Mouse (Mus musculus) CH12.LX (cell line): ENCODE data around the gene Prpf40b. TPM values are rescaled to one million over a fixed set of nuclear protein-coding genes. Genes with fewer than 3 reads are reported as not detected.
A peak's percentile ranks its signal among the peaks of the same experiment; 100 is the strongest.

Experiments
- CHD1 ChIP-seq: IDR thresholded peaks from 2 replicates; pipeline ENCODE4 v1.6.1; 2012; ENCODE audit warnings: low read depth, low read length, improper control_type of control experiment, inconsistent platforms
- CHD2 ChIP-seq: IDR thresholded peaks from 2 replicates; pipeline ENCODE4 v1.6.1; 2011; ENCODE audit warnings: low read length, improper control_type of control experiment
- ELF1 ChIP-seq: IDR thresholded peaks from 2 replicates; pipeline ENCODE4 v1.6.1; 2014; ENCODE audit warnings: low read depth, mild to moderate bottlenecking, inconsistent platforms, low read length, improper control_type of control experiment
- JUN ChIP-seq: IDR thresholded peaks from 2 replicates; pipeline ENCODE4 v1.6.1; 2011; ENCODE audit warnings: low read depth, mild to moderate bottlenecking, low read length, improper control_type of control experiment, moderate library complexity; ENCODE audit not compliant: insufficient read depth
- KAT2A ChIP-seq: IDR thresholded peaks from 2 replicates; pipeline ENCODE4 v1.6.1; 2012; ENCODE audit warnings: low read length, improper control_type of control experiment, inconsistent platforms; ENCODE audit not compliant: insufficient replicate concordance
- POLR2A ChIP-seq: IDR thresholded peaks from 2 replicates; pipeline ENCODE4 v1.6.1; 2011; ENCODE audit warnings: low read depth, mild to moderate bottlenecking, improper control_type of control experiment, low read length
- POLR2AphosphoS2 ChIP-seq: IDR thresholded peaks from 2 replicates; pipeline ENCODE4 v1.6.1; 2011; ENCODE audit warnings: low read depth, low read length, improper control_type of control experiment
- TCF12 ChIP-seq: IDR thresholded peaks from 2 replicates; pipeline ENCODE4 v1.6.1; 2014; ENCODE audit warnings: low read depth, mild to moderate bottlenecking, inconsistent platforms, low read length, improper control_type of control experiment
- UBTF ChIP-seq: IDR thresholded peaks from 2 replicates; pipeline ENCODE4 v1.6.1; 2012; ENCODE audit warnings: low read depth, mild to moderate bottlenecking, inconsistent platforms, low read length, improper control_type of control experiment, moderate library complexity
- USF1 ChIP-seq: IDR thresholded peaks from 2 replicates; pipeline ENCODE4 v1.6.1; 2014; ENCODE audit warnings: low read depth, mild to moderate bottlenecking, inconsistent platforms, low read length, improper control_type of control experiment
- USF2 ChIP-seq: conservative IDR thresholded peaks from 2 replicates; pipeline ENCODE4 v1.6.1; 2011; ENCODE audit warnings: low read depth, low read length, improper control_type of control experiment
- ZNF384 ChIP-seq: IDR thresholded peaks from 2 replicates; pipeline ENCODE4 v1.6.1; 2012; ENCODE audit warnings: low read depth, low read length, improper control_type of control experiment, inconsistent platforms
- polyA plus RNA-seq: library from polyadenylated mRNA; unstranded; fragments of >175 nt; gene quantifications from 2 replicates; pipeline ENCODE4 v1.2.1, GENCODE M21; 2012; ENCODE audit warnings: low read depth; ENCODE audit not compliant: insufficient read length
- total RNA-seq, 2 experiments: library from RNA; depleted of rRNA; stranded (reverse); fragments of 300-350 nt in 1 of 2; fragments of >200 nt in 1 of 2; gene quantifications; 2 replicates each; pipeline ENCODE4 v1.2.3; 2012 to 2014

The Prpf40b gene
- total and polyA plus RNA-seq, 3 experiments, result 11.7 to 31.8 (median 27.9) TPM

GRCm38 (mm10) chr15:99364921-99365320 lies 70.0 kb downstream of the Prpf40b start (continued):
- peak; percentile 70 for TF ChIP-seq ELF1
- TF ChIP-seq POLR2AphosphoS2, result no peak
- TF ChIP-seq CHD2, result peak; percentile 75; the same call in 1 of the 2 replicates
- no peak; the same call in 1 of the 2 replicates for TF ChIP-seq USF2
- TF ChIP-seq KAT2A, result no peak
- TF ChIP-seq JUN, result no peak; the same call in 1 of the 2 replicates
- peak; percentile 96 for TF ChIP-seq TCF12
- peak; percentile 30; the same call in 1 of the 2 replicates for TF ChIP-seq ZNF384
- peak; percentile 99 for TF ChIP-seq UBTF
- no peak for TF ChIP-seq USF1
- TF ChIP-seq POLR2A, result peak; percentile 73
- no peak for TF ChIP-seq CHD1

Other genes with a start within 250 kb of the Prpf40b start
- not detected in 2 replicates for gene Prph, start 239.9 kb upstream of the Prpf40b start, total RNA-seq (2012; rRNA removed)
- gene Prph, start 239.9 kb upstream of the Prpf40b start, total RNA-seq (2014; rRNA removed), result 0.12 TPM in 1 of 2 replicates, not detected in the other
- not detected in 2 replicates for gene Prph, start 239.9 kb upstream of the Prpf40b start, polyA plus RNA-seq
- 17.8 and 25.0 TPM in 2 replicates for gene Troap, start 220.5 kb upstream of the Prpf40b start, total RNA-seq (2012; rRNA removed)
- 19.2 and 20.2 TPM in 2 replicates for gene Troap, start 220.5 kb upstream of the Prpf40b start, total RNA-seq (2014; rRNA removed)
- 61.0 and 74.2 TPM in 2 replicates for gene Troap, start 220.5 kb upstream of the Prpf40b start, polyA plus RNA-seq
- gene C1ql4, start 207.3 kb upstream of the Prpf40b start, total RNA-seq (2012; rRNA removed), result 0.08 TPM in 1 of 2 replicates, not detected in the other
- gene C1ql4, start 207.3 kb upstream of the Prpf40b start, total RNA-seq (2014; rRNA removed), result not detected in 2 replicates
- gene C1ql4, start 207.3 kb upstream of the Prpf40b start, polyA plus RNA-seq, result not detected in 2 replicates
- gene Dnajc22, start 201.9 kb upstream of the Prpf40b start, total RNA-seq (2012; rRNA removed), result 10.0 and 10.6 TPM in 2 replicates
- gene Dnajc22, start 201.9 kb upstream of the Prpf40b start, total RNA-seq (2014; rRNA removed), result 20.4 and 24.2 TPM in 2 replicates
- 12.4 and 14.5 TPM in 2 replicates for gene Dnajc22, start 201.9 kb upstream of the Prpf40b start, polyA plus RNA-seq
- 26.5 and 27.1 TPM in 2 replicates for gene Spats2, start 169.2 kb upstream of the Prpf40b start, total RNA-seq (2012; rRNA removed)
- 68.3 and 81.0 TPM in 2 replicates for gene Spats2, start 169.2 kb upstream of the Prpf40b start, total RNA-seq (2014; rRNA removed)
- gene Spats2, start 169.2 kb upstream of the Prpf40b start, polyA plus RNA-seq, result 79.5 and 81.0 TPM in 2 replicates
- not detected in 2 replicates for gene Kcnh3, start 70.2 kb upstream of the Prpf40b start, total RNA-seq (2012; rRNA removed)
- gene Kcnh3, start 70.2 kb upstream of the Prpf40b start, total RNA-seq (2014; rRNA removed), result not detected in 2 replicates
- not detected in 2 replicates for gene Kcnh3, start 70.2 kb upstream of the Prpf40b start, polyA plus RNA-seq
- gene Mcrs1, start 43.1 kb upstream of the Prpf40b start, total RNA-seq (2012; rRNA removed), result 83.7 and 85.1 TPM in 2 replicates
- 94.5 and 105 TPM in 2 replicates for gene Mcrs1, start 43.1 kb upstream of the Prpf40b start, total RNA-seq (2014; rRNA removed)
- 73.4 and 75.9 TPM in 2 replicates for gene Mcrs1, start 43.1 kb upstream of the Prpf40b start, polyA plus RNA-seq
- gene Fam186b, start 801 bp downstream of the Prpf40b start, total RNA-seq (2012; rRNA removed), result 0.04 TPM in 1 of 2 replicates, not detected in the other
- gene Fam186b, start 801 bp downstream of the Prpf40b start, total RNA-seq (2014; rRNA removed), result not detected in 2 replicates
- gene Fam186b, start 801 bp downstream of the Prpf40b start, polyA plus RNA-seq, result 0.11 TPM in 1 of 2 replicates, not detected in the other
- 28.6 and 28.8 TPM in 2 replicates for gene Fmnl3, start 75.4 kb downstream of the Prpf40b start, total RNA-seq (2012; rRNA removed)
- 23.5 and 24.2 TPM in 2 replicates for gene Fmnl3, start 75.4 kb downstream of the Prpf40b start, total RNA-seq (2014; rRNA removed)
- gene Fmnl3, start 75.4 kb downstream of the Prpf40b start, polyA plus RNA-seq, result 49.3 and 50.6 TPM in 2 replicates
- 223 and 268 TPM in 2 replicates for gene Tmbim6, start 97.8 kb downstream of the Prpf40b start, total RNA-seq (2012; rRNA removed)
- gene Tmbim6, start 97.8 kb downstream of the Prpf40b start, total RNA-seq (2014; rRNA removed), result 260 and 269 TPM in 2 replicates
- gene Tmbim6, start 97.8 kb downstream of the Prpf40b start, polyA plus RNA-seq, result 313 and 329 TPM in 2 replicates
- gene Nckap5l, start 162.7 kb downstream of the Prpf40b start, total RNA-seq (2012; rRNA removed), result 0.88 and 0.89 TPM in 2 replicates
- 0.45 and 0.75 TPM in 2 replicates for gene Nckap5l, start 162.7 kb downstream of the Prpf40b start, total RNA-seq (2014; rRNA removed)
- gene Nckap5l, start 162.7 kb downstream of the Prpf40b start, polyA plus RNA-seq, result 6.6 and 6.8 TPM in 2 replicates
- 13.4 and 14.2 TPM in 2 replicates for gene Bcdin3d, start 179.6 kb downstream of the Prpf40b start, total RNA-seq (2012; rRNA removed)
- gene Bcdin3d, start 179.6 kb downstream of the Prpf40b start, total RNA-seq (2014; rRNA removed), result 13.8 and 15.3 TPM in 2 replicates
- gene Bcdin3d, start 179.6 kb downstream of the Prpf40b start, polyA plus RNA-seq, result 13.8 and 16.1 TPM in 2 replicates
- gene Faim2, start 233.1 kb downstream of the Prpf40b start, total RNA-seq (2012; rRNA removed), result 0.08 and 0.17 TPM in 2 replicates
- not detected in 2 replicates for gene Faim2, start 233.1 kb downstream of the Prpf40b start, total RNA-seq (2014; rRNA removed)
- gene Faim2, start 233.1 kb downstream of the Prpf40b start, polyA plus RNA-seq, result 0.03 TPM in 1 of 2 replicates, not detected in the other